Mouse (Mus musculus) frontal cortex, adult 2 months (tissue): Measurements from ENCODE around the gene Gm7347. TPM values are rescaled to one million over a fixed set of nuclear protein-coding genes. Genes with fewer than 3 reads are reported as not detected.
"Not testable (repeated sequence)": the region's sequence is repeated elsewhere in the genome, so short reads cannot be mapped to it uniquely, and the experiment has no call there.

Experiments
- DNase-seq, 2 experiments: peaks; one replicate each; pipeline ENCODE4 v3.0.0; 2022; ENCODE audit warnings: low spot score in 1 of 2; ENCODE audit errors: extremely low spot score in 1 of 2
- polyA plus RNA-seq: library from polyadenylated mRNA; depleted of rRNA; stranded (reverse); fragments of >200 nt; gene quantifications from 2 replicates; pipeline ENCODE4 v1.2.3, GENCODE M21; 2012; rRNA removed

Gene Gm7347
- not detected in 2 replicates for polyA plus RNA-seq

- DNase-seq = not testable (repeated sequence)
These were observed at the start of gene Gm7347 for GRCm38 (mm10) chr5:26058481-26058880. TSS of gene Gm7347 (minus strand) at chr5:26058581.

GRCm38 (mm10) chr5:26105262-26105661 is 46.9 kb upstream of the Gm7347 start, which contains the start of gene 5031410I06Rik:
TSS of gene 5031410I06Rik (minus strand) at chr5:26105362.
- not testable (repeated sequence) for DNase-seq

GRCm38 (mm10) chr5:26089191-26089590 is 30.8 kb upstream of the Gm7347 start, which contains the start of gene Gm10471:
TSS of gene Gm10471 (minus strand) at chr5:26089291.
- DNase-seq = not testable (repeated sequence)

GRCm38 (mm10) chr5:26079023-26079422 is 20.6 kb upstream of the Gm7347 start:
- peak in 1 of 2 experiments; percentile 1 for DNase-seq

GRCm38 (mm10) chr5:26070716-26071115 is 12.3 kb upstream of the Gm7347 start:
- no peak for DNase-seq

GRCm38 (mm10) chr5:26039458-26039857 is 18.9 kb downstream of the Gm7347 start, which contains the start of gene Speer4a:
TSS of gene Speer4a (minus strand) at chr5:26039558.
- DNase-seq = not testable (repeated sequence)

- DNase-seq = not testable (repeated sequence)
These were observed 35.6 kb downstream of the Gm7347 start, which contains the start of gene Gm5862 for GRCm38 (mm10) chr5:26022816-26023215. TSS of gene Gm5862 (minus strand) at chr5:26022916.

GRCm38 (mm10) chr5:26007697-26008096 is 50.7 kb downstream of the Gm7347 start:
- not testable (repeated sequence) for DNase-seq

GRCm38 (mm10) chr5:26006937-26007695 is 51.3 kb downstream of the Gm7347 start:
- DNase-seq = peak in 1 of 2 experiments; percentile 12

- DNase-seq = not testable (repeated sequence)
These were observed 53.7 kb downstream of the Gm7347 start, which contains the start of gene Gm1979 for GRCm38 (mm10) chr5:26004698-26005097. TSS of gene Gm1979 (minus strand) at chr5:26004798.

Other genes with a start within 250 kb of the Gm7347 start
- not detected in 2 replicates for gene Gm21663, start 116.2 kb downstream of the Gm7347 start, polyA plus RNA-seq
- not detected in 2 replicates for gene Gm21671, start 104.2 kb downstream of the Gm7347 start, polyA plus RNA-seq
- gene Gm21680, start 85.9 kb downstream of the Gm7347 start, polyA plus RNA-seq = not detected in 2 replicates
- not detected in 2 replicates for gene Gm21698, start 69.9 kb downstream of the Gm7347 start, polyA plus RNA-seq
- not detected in 2 replicates for gene Gm1979, start 53.8 kb downstream of the Gm7347 start, polyA plus RNA-seq
- not detected in 2 replicates for gene Gm5862, start 35.7 kb downstream of the Gm7347 start, polyA plus RNA-seq
- not detected in 2 replicates for gene Speer4a, start 19.0 kb downstream of the Gm7347 start, polyA plus RNA-seq
- gene Gm10471, start 30.7 kb upstream of the Gm7347 start, polyA plus RNA-seq = not detected in 2 replicates
- gene 5031410I06Rik, start 46.8 kb upstream of the Gm7347 start, polyA plus RNA-seq = not detected in 2 replicates
- gene Gm10220, start 62.8 kb upstream of the Gm7347 start, polyA plus RNA-seq = not detected in 2 replicates
- gene Gm7361, start 199.1 kb upstream of the Gm7347 start, polyA plus RNA-seq = 0.36 and 0.42 TPM in 2 replicates